Mouse (Mus musculus): ENCODE data around the gene Acan.

GRCm38 (mm10) chr7:79029138-79029537 is 24.1 kb upstream of the Acan start:
- no peak for TF ChIP-seq CTCF (IDR thresholded peaks at IDR 0.05; ENCODE audit: borderline replicate concordance, extremely low read depth, insufficient read depth, insufficient read length)
- TF ChIP-seq POLR2A (IDR thresholded peaks at IDR 0.05; ENCODE audit: borderline replicate concordance, extremely low read depth, insufficient read depth, insufficient read length, poor library complexity, severe bottlenecking), result no peak
